ENCODE assay signal across 8 mouse cellular contexts in the genomic region with DNA sequence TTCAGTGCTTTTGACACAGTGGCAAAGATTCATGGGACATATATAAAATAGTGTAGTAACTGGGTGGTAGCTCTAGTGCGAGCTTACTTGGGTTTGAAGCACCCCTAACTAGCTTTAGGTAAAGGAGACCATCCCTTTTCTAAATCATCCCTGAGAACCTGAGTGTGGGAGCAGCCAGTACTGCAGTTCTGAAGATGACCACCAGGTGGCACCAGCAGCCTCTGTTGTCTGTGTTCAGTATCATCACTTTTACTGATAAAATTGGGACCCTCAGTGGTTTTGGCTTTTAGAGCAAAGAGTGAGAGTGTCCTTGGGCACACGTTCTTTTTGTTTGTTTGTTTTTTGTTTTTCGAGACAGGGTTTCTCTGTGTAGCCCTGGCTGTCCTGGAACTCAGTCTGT. TPM values are rescaled to one million over a fixed set of nuclear protein-coding genes. Genes with fewer than 3 reads are reported as not detected.
DNase-seq lines count a peak whose midpoint lies in the region; ATAC-seq and TF ChIP-seq lines count a peak whose summit lies in the region.

No protein-coding gene starts in this region.

- TF ChIP-seq CTCF in lung, postnatal 0 days (IDR thresholded peaks at IDR 0.05): peak; percentile 93

- H3K9ac ChIP-seq in lung, postnatal 0 days (replicated peaks; ENCODE audit: low read depth): no peak overlapping the region

- WGBS in lung, postnatal 0 days: under 1% methylated on average over 3 of the region's 3 CpGs

- no peak overlapping the region for H3K4me2 ChIP-seq in lung, postnatal 0 days (replicated peaks; ENCODE audit: low read depth, low read length)

- H3K9me3 ChIP-seq in lung, postnatal 0 days (ENCODE audit: low read length): no peaks in the 10 kb centered on the region

- no peaks in the 10 kb centered on the region for H3K27me3 ChIP-seq in lung, postnatal 0 days (replicated peaks; ENCODE audit: insufficient read depth, low read length)

- H3K36me3 ChIP-seq in lung, postnatal 0 days (ENCODE audit: insufficient read depth, low read length): peaks cover 13% of the 10 kb centered on the region; the same call in 1 of the 2 replicates

- no peaks in the 10 kb centered on the region; the same call in 1 of the 2 replicates for H3K4me1 ChIP-seq in lung, postnatal 0 days (ENCODE audit: insufficient read depth, low read depth, low read length)

- H3K4me3 ChIP-seq in lung, postnatal 0 days (ENCODE audit: low read depth, low read length): no peak overlapping the region

- DNase-seq in 416B (ENCODE audit: low read depth) (peak; percentile 76), NIH3T3 (ENCODE audit: low read depth) (peak; percentile 86)
- DNase-seq in cerebellum, postnatal 36 days: peak; percentile 86 to 89
- peak; percentile 89 for DNase-seq in layer of hippocampus, adult 11-12 months (ENCODE audit: low spot score)
- DNase-seq in lung, postnatal 0 days (ENCODE audit: low spot score): peak; percentile 63
- peak; percentile 68 for DNase-seq in ovary, postnatal 36 days (ENCODE audit: low spot score)
- DNase-seq in thymus, postnatal 36 days: peak; percentile 79 to 84

- no peak for TF ChIP-seq EP300 in lung, postnatal 0 days (IDR thresholded peaks at IDR 0.05)

- no peak overlapping the region for H3K27ac ChIP-seq in lung, postnatal 0 days (ENCODE audit: low read length)

- ATAC-seq in granulocyte monocyte progenitor cell, adult 5-6 weeks (replicated peaks; ENCODE audit: poor library complexity, severe bottlenecking): peak; percentile 28; the same call in 1 of the 2 replicates
- ATAC-seq in lung, postnatal 0 days: no peak

RNA-seq across cellular contexts. Expression of a gene that starts 1.9 kb away (rescaled TPM):
- 10.8 and 15.3 TPM in 2 replicates for total RNA-seq in granulocyte monocyte progenitor cell, adult 5-6 weeks (2014; fragmentation: Nextera tagmentation)
- 14.0 and 18.1 TPM in 2 replicates for total RNA-seq in granulocyte monocyte progenitor cell, adult 5-6 weeks (2017)
- polyA plus RNA-seq in lung, postnatal 0 days (2015; fragmentation: Nextera tagmentation; extraction: Ambion mirVana): 20.6 and 22.1 TPM in 2 replicates

RNA-seq across cellular contexts. Expression of a gene that starts 21.2 kb away (rescaled TPM):
- total RNA-seq in granulocyte monocyte progenitor cell, adult 5-6 weeks (2014; fragmentation: Nextera tagmentation): 33.9 and 46.9 TPM in 2 replicates
- total RNA-seq in granulocyte monocyte progenitor cell, adult 5-6 weeks (2017): 33.0 and 49.9 TPM in 2 replicates
- 47.4 and 50.4 TPM in 2 replicates for polyA plus RNA-seq in lung, postnatal 0 days (2015; fragmentation: Nextera tagmentation; extraction: Ambion mirVana)

RNA-seq across cellular contexts. Expression of a gene that starts 28.1 kb away (rescaled TPM):
- 117 and 127 TPM in 2 replicates for total RNA-seq in granulocyte monocyte progenitor cell, adult 5-6 weeks (2014; fragmentation: Nextera tagmentation)
- total RNA-seq in granulocyte monocyte progenitor cell, adult 5-6 weeks (2017): 229 and 241 TPM in 2 replicates
- 112 and 113 TPM in 2 replicates for polyA plus RNA-seq in lung, postnatal 0 days (2015; fragmentation: Nextera tagmentation; extraction: Ambion mirVana)

RNA-seq across cellular contexts. Expression of a gene that starts 30.7 kb away (rescaled TPM):
- total RNA-seq in granulocyte monocyte progenitor cell, adult 5-6 weeks (2014; fragmentation: Nextera tagmentation): 36.0 and 59.5 TPM in 2 replicates
- 28.4 and 31.9 TPM in 2 replicates for total RNA-seq in granulocyte monocyte progenitor cell, adult 5-6 weeks (2017)
- polyA plus RNA-seq in lung, postnatal 0 days (2015; fragmentation: Nextera tagmentation; extraction: Ambion mirVana): 23.1 and 27.4 TPM in 2 replicates

RNA-seq across cellular contexts. Expression of a gene that starts 33.2 kb away (rescaled TPM):
- total RNA-seq in granulocyte monocyte progenitor cell, adult 5-6 weeks (2014; fragmentation: Nextera tagmentation): 57.5 and 73.9 TPM in 2 replicates
- 113 and 128 TPM in 2 replicates for total RNA-seq in granulocyte monocyte progenitor cell, adult 5-6 weeks (2017)
- 18.1 and 18.2 TPM in 2 replicates for polyA plus RNA-seq in lung, postnatal 0 days (2015; fragmentation: Nextera tagmentation; extraction: Ambion mirVana)
